Mouse (Mus musculus) forebrain, embryonic 10.5 days (tissue): ENCODE results near the gene Rpusd3. TPM values are rescaled to one million over a fixed set of nuclear protein-coding genes. Genes with fewer than 3 reads are reported as not detected.

Experiments used
- DNase-seq: peaks from one replicate; pipeline ENCODE4 v3.0.0-alpha.2; 2017; ENCODE audit warnings: low spot score; ENCODE audit errors: extremely low spot score
- H3K27ac ChIP-seq: fragments of 300-500 bp; sonication (generic); 2 replicates; pipeline ENCODE4 v1.5.1; 2016; ENCODE audit warnings: mild to moderate bottlenecking
- H3K27me3 ChIP-seq: fragments of 300-500 bp; sonication (generic); 2 replicates; pipeline ENCODE4 v1.6.1; 2016; ENCODE audit warnings: mild to moderate bottlenecking; ENCODE audit not compliant: poor library complexity, severe bottlenecking
- H3K36me3 ChIP-seq: fragments of 300-500 bp; sonication (generic); replicated peaks from 2 replicates; pipeline ENCODE4 v1.6.1; 2016; ENCODE audit warnings: mild to moderate bottlenecking, moderate library complexity
- H3K4me1 ChIP-seq: fragments of 300-500 bp; sonication (generic); 2 replicates; pipeline ENCODE4 v1.6.1; 2016
- H3K4me3 ChIP-seq: fragments of 300-500 bp; sonication (generic); 2 replicates; pipeline ENCODE4 v1.5.1; 2016; ENCODE audit warnings: mild to moderate bottlenecking, moderate library complexity
- H3K9me3 ChIP-seq: fragments of 300-500 bp; sonication (generic); 2 replicates; pipeline ENCODE4 v1.6.1; 2016; ENCODE audit warnings: mild to moderate bottlenecking, moderate library complexity
- WGBS: fragments of 180-500 bp; shearing (Covaris S2); methylation state at CpG from one replicate; pipeline ENCODE4 v1.1.7; 2016; 5-methylcytosine and 5-hydroxymethylcytosine counted together
- polyA plus RNA-seq: library from polyadenylated mRNA; unstranded; fragments of >200 nt; fragmentation: Nextera tagmentation; extraction: Ambion mirVana; gene quantifications from 2 replicates; pipeline ENCODE4 v1.2.1, GENCODE M21; 2016

Rpusd3 gene
- polyA plus RNA-seq, 1 experiment from 2014 or later, result 38.3 TPM

- Histone ChIP-seq H3K4me3 (peak overlapping the region; percentile 97), H3K27ac (peak overlapping the region; percentile 91), H3K9me3 (no peaks in the 10 kb centered on the region), H3K4me1 (peaks cover 15% of the 10 kb centered on the region), H3K27me3 (no peaks in the 10 kb centered on the region), H3K36me3 (peaks cover 21% of the 10 kb centered on the region)
- WGBS, result 46% methylated on average over 9 of the region's 9 CpGs
- DNase-seq, result no peak
Measured at GRCm38 (mm10) chr6:113442087-113442441, 22.9 kb upstream of the Rpusd3 start.

GRCm38 (mm10) chr6:113441147-113441680, 22.1 kb upstream of the Rpusd3 start:
- Histone ChIP-seq H3K4me1 (peaks cover 15% of the 10 kb centered on the region), H3K4me3 (no peak overlapping the region), H3K27ac (no peak overlapping the region), H3K36me3 (peaks cover 13% of the 10 kb centered on the region), H3K9me3 (no peaks in the 10 kb centered on the region), H3K27me3 (no peaks in the 10 kb centered on the region)
- 55% methylated on average over 7 of the region's 7 CpGs for WGBS
- peak; percentile 80 for DNase-seq

GRCm38 (mm10) chr6:113440686-113441085, 21.5 kb upstream of the Rpusd3 start:
- Histone ChIP-seq H3K4me1 (peaks cover 15% of the 10 kb centered on the region), H3K27ac (no peak overlapping the region), H3K4me3 (no peak overlapping the region), H3K9me3 (no peaks in the 10 kb centered on the region), H3K36me3 (peaks cover 8% of the 10 kb centered on the region), H3K27me3 (no peaks in the 10 kb centered on the region)
- DNase-seq, result no peak
- 91% methylated on average over 3 of the region's 3 CpGs for WGBS

- Histone ChIP-seq H3K4me1 (peaks cover 15% of the 10 kb centered on the region), H3K27ac (no peak overlapping the region), H3K4me3 (no peak overlapping the region), H3K36me3 (no peaks in the 10 kb centered on the region), H3K27me3 (no peaks in the 10 kb centered on the region), H3K9me3 (no peaks in the 10 kb centered on the region)
- DNase-seq, result no peak
- 71% methylated on average over 12 of the region's 12 CpGs for WGBS
Measured at GRCm38 (mm10) chr6:113438721-113439430, 19.7 kb upstream of the Rpusd3 start.

- 81% methylated on average over 12 of the region's 12 CpGs for WGBS
- Histone ChIP-seq H3K27ac (no peak overlapping the region), H3K4me1 (peaks cover 2% of the 10 kb centered on the region; the same call in 1 of the 2 replicates), H3K4me3 (no peak overlapping the region), H3K27me3 (no peaks in the 10 kb centered on the region), H3K9me3 (no peaks in the 10 kb centered on the region), H3K36me3 (no peaks in the 10 kb centered on the region)
- no peak for DNase-seq
Measured at GRCm38 (mm10) chr6:113437135-113437534, 18.0 kb upstream of the Rpusd3 start.

GRCm38 (mm10) chr6:113435664-113436205, 16.6 kb upstream of the Rpusd3 start, which contains the start of gene Cidec:
Cidec (minus strand) TSS chr6:113435760.
- no peak for DNase-seq
- Histone ChIP-seq H3K9me3 (no peaks in the 10 kb centered on the region), H3K36me3 (no peaks in the 10 kb centered on the region), H3K27me3 (no peaks in the 10 kb centered on the region), H3K4me1 (no peaks in the 10 kb centered on the region), H3K27ac (0 out of 2 replicates have a peak within 1 kb of the TSS, but pooled peaks have one; percentile 4), H3K4me3 (no peak within 1 kb of the TSS)
- 82% methylated on average over 9 of the region's 9 CpGs for WGBS

- Histone ChIP-seq H3K27me3 (no peaks in the 10 kb centered on the region), H3K27ac (0 out of 2 replicates have a peak overlapping the region, but pooled peaks have one; percentile 4), H3K4me1 (no peaks in the 10 kb centered on the region), H3K36me3 (no peaks in the 10 kb centered on the region), H3K4me3 (no peak overlapping the region), H3K9me3 (no peaks in the 10 kb centered on the region)
- 76% methylated on average over 7 of the region's 7 CpGs for whole genome bisulfite sequencing
- no peak for DNase-seq
Measured at GRCm38 (mm10) chr6:113434691-113435090, 15.6 kb upstream of the Rpusd3 start.

- no peak for DNase-seq
- Histone ChIP-seq H3K9me3 (no peaks in the 10 kb centered on the region), H3K4me3 (no peak overlapping the region), H3K36me3 (no peaks in the 10 kb centered on the region), H3K4me1 (no peaks in the 10 kb centered on the region), H3K27me3 (no peaks in the 10 kb centered on the region), H3K27ac (no peak overlapping the region)
- 89% methylated on average over 3 of the region's 3 CpGs for whole genome bisulfite sequencing
Measured at GRCm38 (mm10) chr6:113433661-113434060, 14.5 kb upstream of the Rpusd3 start.

GRCm38 (mm10) chr6:113431801-113432200, 12.7 kb upstream of the Rpusd3 start:
- no peak overlapping the region for H3K4me3 ChIP-seq
- H3K27me3 ChIP-seq, result no peaks in the 10 kb centered on the region
- no peak overlapping the region for H3K27ac ChIP-seq
- no peaks in the 10 kb centered on the region for H3K4me1 ChIP-seq
- 76% methylated on average over 3 of the region's 3 CpGs for WGBS
- no peak for DNase-seq
- 0 out of 2 replicates have a peak, but pooled peaks cover 4% of the 10 kb centered on the region for H3K9me3 ChIP-seq
- H3K36me3 ChIP-seq, result no peaks in the 10 kb centered on the region

GRCm38 (mm10) chr6:113430846-113431245, 11.7 kb upstream of the Rpusd3 start:
- Histone ChIP-seq H3K27me3 (no peaks in the 10 kb centered on the region), H3K9me3 (0 out of 2 replicates have a peak, but pooled peaks cover 4% of the 10 kb centered on the region), H3K36me3 (no peaks in the 10 kb centered on the region), H3K4me3 (no peak overlapping the region), H3K27ac (no peak overlapping the region), H3K4me1 (no peaks in the 10 kb centered on the region)
- no peak for DNase-seq
- 74% methylated on average over 3 of the region's 3 CpGs for WGBS

- Histone ChIP-seq H3K27me3 (no peaks in the 10 kb centered on the region), H3K4me3 (no peak overlapping the region), H3K9me3 (0 out of 2 replicates have a peak, but pooled peaks cover 4% of the 10 kb centered on the region), H3K4me1 (no peaks in the 10 kb centered on the region), H3K36me3 (no peaks in the 10 kb centered on the region), H3K27ac (no peak overlapping the region)
- WGBS, result 80% methylated on average over 3 of the region's 3 CpGs
- no peak for DNase-seq
Measured at GRCm38 (mm10) chr6:113429965-113430364, 10.8 kb upstream of the Rpusd3 start.

GRCm38 (mm10) chr6:113428006-113428405, 8.9 kb upstream of the Rpusd3 start:
- no peaks in the 10 kb centered on the region for H3K4me1 ChIP-seq
- no peaks in the 10 kb centered on the region for H3K27me3 ChIP-seq
- no peak overlapping the region for H3K27ac ChIP-seq
- no peak overlapping the region for H3K4me3 ChIP-seq
- DNase-seq, result no peak
- 93% methylated on average over 16 of the region's 16 CpGs for WGBS
- H3K36me3 ChIP-seq, result no peaks in the 10 kb centered on the region
- H3K9me3 ChIP-seq, result 0 out of 2 replicates have a peak, but pooled peaks cover 4% of the 10 kb centered on the region

GRCm38 (mm10) chr6:113427397-113427796, 8.3 kb upstream of the Rpusd3 start:
- 64% methylated on average over 3 of the region's 3 CpGs for WGBS

More at GRCm38 (mm10) chr6:113427397-113427796, 8.3 kb upstream of the Rpusd3 start:
- no peak overlapping the region for H3K27ac ChIP-seq
- no peaks in the 10 kb centered on the region for H3K36me3 ChIP-seq
- peak; percentile 40 for DNase-seq
- H3K4me1 ChIP-seq, result no peaks in the 10 kb centered on the region
- 0 out of 2 replicates have a peak, but pooled peaks cover 4% of the 10 kb centered on the region for H3K9me3 ChIP-seq
- no peak overlapping the region for H3K4me3 ChIP-seq
- no peaks in the 10 kb centered on the region for H3K27me3 ChIP-seq
